Mouse (Mus musculus): ENCODE measurements around the gene Nav1.

GRCm38 (mm10) chr1:135548750-135549149 is 58.3 kb downstream of the Nav1 start:
- no peak for TF ChIP-seq CTCF (IDR thresholded peaks at IDR 0.05; ENCODE audit: low read depth, low read length)
- TF ChIP-seq POLR2A (IDR thresholded peaks at IDR 0.05; ENCODE audit: extremely low read depth, insufficient read depth, low read length), result no peak

Data from liver, adult 2 months (tissue).